Mouse (Mus musculus): ENCODE measurements around the gene Rasip1.
A peak's percentile ranks its signal among the peaks of the same experiment; 100 is the strongest.

Rasip1 gene

DNA sequence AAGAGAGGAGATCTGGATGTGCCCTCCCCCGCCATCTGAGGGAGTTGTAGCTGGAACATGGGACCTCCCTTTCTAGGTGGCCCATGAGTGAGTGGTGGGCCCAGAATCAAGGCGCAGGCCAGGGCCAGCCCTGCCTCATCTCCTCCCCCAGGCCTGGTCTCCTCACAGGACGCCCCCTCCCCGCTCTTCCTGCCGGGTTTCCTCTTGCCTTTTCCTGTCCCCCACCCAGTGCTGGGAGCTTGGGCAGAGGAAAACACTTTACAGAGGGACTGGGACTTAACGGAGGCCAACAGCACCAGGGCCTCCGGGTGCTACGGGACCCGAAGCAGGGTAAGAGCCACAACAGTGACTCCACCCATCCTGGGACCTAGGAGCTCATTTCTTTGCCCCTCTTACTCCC is at the start of gene Rasip1:
TSS of gene Rasip1 (plus strand) at position 228 of the 400 bp plus-strand sequence.
- no peak for DNase-seq (ENCODE audit: low spot score)

GRCm38 (mm10) chr7:45585923-45586322 is 41.4 kb upstream of the Rasip1 start:
- no peak for DNase-seq (ENCODE audit: low spot score)

DNA sequence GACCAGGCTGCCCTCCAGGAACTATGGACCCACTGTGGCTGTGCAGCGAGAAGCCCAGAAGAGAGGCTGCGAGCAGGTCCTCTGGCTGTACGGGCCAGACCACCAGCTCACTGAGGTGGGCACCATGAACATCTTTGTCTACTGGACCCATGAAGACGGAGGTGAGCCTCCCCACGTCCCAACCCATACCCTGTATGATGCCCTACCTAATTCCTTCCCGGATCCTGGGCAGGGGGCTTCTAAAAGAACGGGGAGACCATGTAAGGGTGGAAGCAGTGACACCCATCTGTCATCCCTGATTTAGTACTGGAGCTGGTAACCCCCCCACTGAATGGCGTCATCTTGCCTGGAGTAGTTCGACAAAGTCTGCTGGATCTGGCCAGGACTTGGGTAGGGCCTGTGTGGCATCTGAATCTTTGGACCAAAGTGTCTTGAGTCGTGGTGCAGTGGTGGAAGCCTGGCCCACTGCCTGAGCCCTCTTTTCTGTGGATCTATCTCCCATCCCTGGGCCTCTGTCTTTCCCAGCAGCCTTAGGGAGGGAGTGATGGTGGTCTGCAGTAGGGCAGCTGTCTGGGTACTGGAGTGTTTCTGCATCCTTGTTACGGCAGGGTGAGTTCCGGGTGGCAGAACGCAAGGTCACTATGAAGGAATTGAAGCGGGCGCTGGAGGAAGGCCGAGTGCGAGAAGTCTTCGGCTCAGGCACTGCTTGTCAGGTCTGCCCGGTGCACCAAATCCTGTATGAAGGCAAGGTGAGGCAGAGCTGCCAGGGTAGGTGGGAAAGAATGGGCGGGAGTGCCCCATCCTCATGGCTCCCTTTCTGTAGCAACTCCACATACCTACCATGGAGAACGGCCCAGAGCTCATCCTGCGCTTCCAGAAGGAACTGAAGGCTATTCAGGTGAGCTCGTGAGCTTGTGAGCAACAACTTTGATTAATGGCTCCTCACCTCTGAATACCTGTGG is 39.4 kb upstream of the Rasip1 start:
- DNase-seq (ENCODE audit: low spot score), result no peak

- peak; percentile 98 for DNase-seq (ENCODE audit: low spot score)
Observed at GRCm38 (mm10) chr7:45589173-45589572, 38.1 kb upstream of the Rasip1 start.

DNA sequence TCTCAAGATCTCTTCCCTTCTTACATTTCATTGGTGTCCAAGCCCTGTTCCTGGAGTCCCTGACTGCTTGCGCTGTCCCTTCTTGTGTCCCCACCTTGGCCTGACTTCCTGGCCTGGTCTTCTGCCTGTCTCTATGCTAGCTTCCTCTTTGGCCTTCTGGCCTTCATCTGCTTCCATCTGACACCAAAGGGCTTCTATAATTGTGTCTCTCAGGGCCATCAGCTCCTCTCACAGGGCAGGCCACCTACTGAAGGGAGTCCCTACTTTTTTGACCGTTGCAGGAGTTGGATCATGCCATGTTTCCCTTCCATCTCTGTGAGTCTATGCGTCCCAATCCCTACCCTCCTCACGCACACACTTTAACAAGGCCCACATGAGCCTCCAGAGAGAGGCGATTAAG is 37.4 kb upstream of the Rasip1 start:
- DNase-seq (ENCODE audit: low spot score), result no peak

GRCm38 (mm10) chr7:45590874-45591273 is 36.4 kb upstream of the Rasip1 start:
- no peak for DNase-seq (ENCODE audit: low spot score)

- DNase-seq (ENCODE audit: low spot score), result no peak
Observed at GRCm38 (mm10) chr7:45591880-45592279, 35.4 kb upstream of the Rasip1 start.

- no peak for DNase-seq (ENCODE audit: low spot score)
Observed at GRCm38 (mm10) chr7:45593118-45593815, 34.0 kb upstream of the Rasip1 start.

- no peak for DNase-seq (ENCODE audit: low spot score)
Observed at GRCm38 (mm10) chr7:45595176-45595575, 32.1 kb upstream of the Rasip1 start.

- DNase-seq (ENCODE audit: low spot score), result no peak
Observed at GRCm38 (mm10) chr7:45596107-45596506, 31.2 kb upstream of the Rasip1 start.

DNA sequence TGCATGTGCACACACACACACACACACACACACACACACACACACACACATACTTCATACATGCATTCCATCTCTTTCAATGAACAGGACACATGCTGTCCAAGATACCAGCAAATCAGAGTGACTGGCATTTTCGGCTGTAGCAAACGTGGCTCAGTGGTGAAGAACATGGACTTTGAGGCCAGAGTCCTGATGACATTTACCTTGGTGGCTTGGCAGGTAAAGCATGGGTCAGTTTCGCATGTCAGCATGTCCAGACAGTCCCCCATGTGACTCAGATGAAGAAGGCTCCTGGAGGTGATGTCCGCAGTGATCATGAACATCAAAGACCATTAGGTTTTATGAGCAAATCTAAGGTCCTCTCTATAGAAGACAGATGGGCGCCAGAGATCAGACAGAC is 30.3 kb upstream of the Rasip1 start:
- DNase-seq (ENCODE audit: low spot score), result no peak

- no peak for DNase-seq (ENCODE audit: low spot score)
Observed at GRCm38 (mm10) chr7:45597527-45597926, 29.8 kb upstream of the Rasip1 start.

DNA sequence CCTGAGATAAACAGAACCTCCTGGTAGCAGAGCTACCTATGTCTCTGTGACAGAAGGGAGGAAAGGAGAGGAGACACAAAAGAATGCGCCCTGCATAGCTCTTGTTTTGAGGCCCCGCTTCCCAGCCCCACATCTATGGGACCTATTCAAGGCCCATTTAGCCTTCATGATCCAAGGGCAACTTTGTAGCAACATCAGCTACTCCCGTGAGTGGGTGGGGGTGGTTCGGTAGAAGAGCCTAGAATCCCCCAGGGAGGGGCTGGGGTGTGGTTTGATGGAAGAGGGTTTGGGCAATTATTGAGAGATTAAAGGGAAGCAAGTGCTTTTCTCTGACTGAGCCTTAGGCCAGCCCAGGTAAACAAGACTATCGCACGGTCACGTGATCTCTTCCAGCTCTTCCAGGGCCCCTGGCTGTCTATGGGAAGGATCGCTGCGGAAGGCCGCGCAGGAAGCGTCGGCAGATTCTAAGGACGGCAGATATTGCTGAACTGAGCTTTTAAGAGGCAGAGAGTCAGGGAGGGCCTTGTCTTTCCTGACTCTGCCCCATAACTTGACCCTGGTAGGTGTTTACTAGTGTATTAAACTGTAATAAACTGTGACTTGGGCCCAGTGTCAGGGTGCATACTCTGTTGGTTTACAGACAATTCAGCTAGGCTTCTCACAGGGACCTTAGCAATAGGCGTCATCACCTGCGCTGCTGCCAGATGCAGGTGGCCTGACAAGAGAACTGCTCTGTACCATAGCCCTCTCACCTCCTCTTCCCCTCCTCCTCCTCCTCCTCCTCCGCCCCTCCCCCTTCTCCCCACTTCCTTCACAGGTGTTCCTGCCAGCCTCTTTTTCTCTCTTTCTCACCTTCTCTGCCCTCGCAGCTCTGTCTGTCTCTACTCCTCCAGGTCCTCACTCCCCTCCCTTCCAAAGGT is 28.1 kb upstream of the Rasip1 start:
- DNase-seq (ENCODE audit: low spot score), result no peak

GRCm38 (mm10) chr7:45605704-45606289 is 21.5 kb upstream of the Rasip1 start:
- DNase-seq (ENCODE audit: low spot score), result no peak

DNA sequence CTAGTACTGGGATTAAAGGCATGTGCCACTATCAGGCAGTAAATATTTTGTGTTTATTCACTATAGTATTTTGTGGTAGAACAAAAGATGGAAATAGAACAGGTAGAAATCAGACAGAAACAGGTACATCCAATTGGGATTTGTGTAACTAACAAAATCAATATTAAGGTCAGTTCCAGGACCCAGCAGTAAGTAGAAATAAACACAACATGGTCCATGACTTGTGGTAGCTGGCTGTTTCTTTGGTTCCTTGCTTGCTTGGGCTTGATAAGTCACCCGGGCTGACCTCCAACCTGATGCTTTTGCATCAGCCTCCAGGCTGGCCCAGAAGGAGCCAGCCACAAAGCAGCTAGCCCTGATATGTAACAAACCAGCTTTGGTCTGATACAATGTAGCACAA is 17.8 kb upstream of the Rasip1 start:
- DNase-seq (ENCODE audit: low spot score), result no peak

- no peak for DNase-seq (ENCODE audit: low spot score)
Observed at GRCm38 (mm10) chr7:45616277-45616676, 11.0 kb upstream of the Rasip1 start.

GRCm38 (mm10) chr7:45617042-45617695 is 10.1 kb upstream of the Rasip1 start, which contains the start of gene Fut1:
Gene Fut1, plus strand, starts transcription at chr7:45617289.
- DNase-seq (ENCODE audit: low spot score), result no peak

DNA sequence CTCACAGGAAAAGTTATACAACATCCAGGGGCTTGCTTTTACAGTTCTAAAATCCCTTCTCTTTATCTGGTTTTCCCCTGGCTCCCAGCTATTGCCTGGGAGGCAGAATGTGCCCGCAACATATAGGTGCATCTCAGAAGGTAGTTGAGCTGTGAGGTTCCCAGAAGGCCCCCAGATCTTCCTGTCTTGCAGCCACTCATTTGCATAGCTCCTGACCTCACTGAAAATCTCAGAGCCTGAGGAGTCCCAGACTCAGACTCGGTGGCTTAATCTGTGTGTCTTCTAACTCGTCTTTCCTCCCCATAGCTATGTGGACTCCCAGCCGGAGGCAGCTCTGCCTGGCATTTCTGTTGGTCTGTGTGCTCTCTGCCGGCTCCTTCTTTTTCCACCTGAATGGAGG is 9.0 kb upstream of the Rasip1 start:
- DNase-seq (ENCODE audit: low spot score), result no peak

DNA sequence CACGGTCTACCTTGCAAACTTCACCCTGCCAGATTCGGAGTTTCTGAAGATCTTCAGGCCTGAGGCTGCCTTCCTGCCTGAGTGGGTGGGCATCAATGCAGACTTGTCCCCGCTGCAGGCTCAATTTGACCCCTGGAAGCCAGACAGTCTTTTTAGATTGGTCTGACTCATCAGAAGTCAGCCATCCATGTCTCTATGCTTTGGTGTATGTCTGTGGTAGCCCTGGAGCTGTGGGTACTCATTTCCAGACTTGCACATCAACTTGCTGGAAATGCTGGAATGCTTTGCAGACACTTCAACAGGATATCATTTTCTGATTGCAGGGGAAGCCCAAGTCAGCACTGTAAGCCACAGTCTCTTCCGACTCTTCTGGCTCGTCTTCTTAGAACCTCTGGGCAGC is 7.7 kb upstream of the Rasip1 start:
- DNase-seq (ENCODE audit: low spot score), result no peak

DNA sequence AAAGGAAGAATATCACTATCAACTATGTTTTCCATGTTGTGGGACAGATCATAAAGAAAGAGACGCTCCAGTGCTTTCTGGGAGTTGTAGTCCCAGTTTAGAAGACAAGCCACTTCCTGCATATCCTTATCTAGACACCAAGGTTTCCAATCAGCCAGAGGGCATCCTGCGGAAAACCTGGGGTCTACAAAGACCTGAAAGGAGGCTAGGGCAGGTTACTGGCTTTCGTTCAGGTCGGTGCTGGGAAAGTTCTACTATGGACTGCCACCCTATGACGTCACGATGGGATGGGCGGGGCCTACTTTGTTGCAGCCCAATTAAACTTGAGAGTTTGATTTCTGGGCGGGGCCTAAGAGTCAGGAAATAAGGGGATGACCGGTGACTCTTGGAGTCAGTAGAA is 5.8 kb upstream of the Rasip1 start, which contains the start of gene Izumo1:
TSS of gene Izumo1 (plus strand) at position 369 of the 400 bp plus-strand sequence.
- no peak for DNase-seq (ENCODE audit: low spot score)

DNA sequence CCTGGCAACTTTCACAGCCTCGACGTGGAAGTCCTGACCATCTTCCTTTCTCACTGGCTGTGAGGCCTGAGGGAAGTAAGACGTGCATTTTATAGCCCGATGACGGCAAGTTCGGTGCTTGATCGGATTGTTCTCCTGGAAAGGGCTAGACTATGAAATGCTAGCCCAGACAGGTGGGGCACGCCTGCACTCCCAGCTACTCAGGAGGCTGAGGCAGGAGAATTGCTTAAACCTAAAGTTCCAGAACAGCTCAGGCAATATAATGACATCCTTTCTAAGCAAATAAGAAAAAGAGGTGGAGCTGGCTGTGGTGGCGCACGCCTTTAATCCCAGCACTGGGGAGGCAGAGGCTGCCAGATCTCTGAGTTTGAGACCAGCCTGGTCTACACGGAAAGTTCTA is 3.8 kb upstream of the Rasip1 start:
- no peak for DNase-seq (ENCODE audit: low spot score)
